Mouse (Mus musculus) hindbrain, postnatal 0 days (tissue): ENCODE results near the gene Clns1a. TPM values are rescaled to one million over a fixed set of nuclear protein-coding genes. Genes with fewer than 3 reads are reported as not detected.

Experiments used
- ATAC-seq: fragments of 200-750 bp; cut with Nextera tagmentation; 2 replicates; pipeline ENCODE4 v1.8.0; 2017; ENCODE audit warnings: mild to moderate bottlenecking, moderate TSS enrichment, moderate library complexity
- DNase-seq: peaks from one replicate; pipeline ENCODE4 v3.0.0-alpha.2; 2015; ENCODE audit warnings: low spot score
- H3K27ac ChIP-seq: fragments of 300-500 bp; sonication (generic); 2 replicates; pipeline ENCODE4 v1.5.1; 2014; ENCODE audit warnings: mild to moderate bottlenecking
- H3K27me3 ChIP-seq: fragments of 300-500 bp; sonication (generic); 2 replicates; pipeline ENCODE4 v1.6.1; 2014; ENCODE audit warnings: low read length, mixed read lengths; ENCODE audit not compliant: insufficient read depth
- H3K36me3 ChIP-seq: fragments of 300-500 bp; sonication (generic); 2 replicates; pipeline ENCODE4 v1.6.1; 2014; ENCODE audit warnings: low read length, mixed read lengths; ENCODE audit not compliant: insufficient read depth
- H3K4me1 ChIP-seq: fragments of 300-500 bp; sonication (generic); 2 replicates; pipeline ENCODE4 v1.6.1; 2014; ENCODE audit warnings: antibody characterized with exemption, low read length, mixed read lengths; ENCODE audit not compliant: insufficient read depth
- H3K4me2 ChIP-seq: fragments of 300-500 bp; sonication (generic); 2 replicates; pipeline ENCODE4 v1.6.1; 2014; ENCODE audit warnings: low read depth, mild to moderate bottlenecking, low read length, moderate library complexity, mixed read lengths
- H3K4me3 ChIP-seq: fragments of 300-500 bp; sonication (generic); 2 replicates; pipeline ENCODE4 v1.5.1; 2014; ENCODE audit warnings: low read length
- H3K9ac ChIP-seq: fragments of 300-500 bp; sonication (generic); replicated peaks from 2 replicates; pipeline ENCODE4 v1.6.1; 2014; ENCODE audit warnings: mild to moderate bottlenecking, low read length, moderate library complexity, mixed read lengths
- H3K9me3 ChIP-seq: fragments of 300-500 bp; sonication (generic); 2 replicates; pipeline ENCODE4 v1.6.1; 2016; ENCODE audit warnings: low read length, mixed read lengths
- CTCF ChIP-seq: IDR thresholded peaks from 2 replicates; pipeline ENCODE4 v1.5.1; 2016; ENCODE audit warnings: antibody characterized with exemption, control low read depth, low read depth
- WGBS: fragments of 180-500 bp; shearing (Covaris S2); extraction: QIAGEN DNeasy Blood & Tissue Kit; methylation state at CpG from one replicate; pipeline ENCODE4 v1.1.7; 2014; 5-methylcytosine and 5-hydroxymethylcytosine counted together
- polyA plus RNA-seq: library from polyadenylated mRNA; unstranded; fragments of >200 nt; fragmentation: Nextera tagmentation; extraction: Ambion mirVana; gene quantifications from 2 replicates; pipeline ENCODE4 v1.2.1, GENCODE M21; 2015
- total RNA-seq: library from RNA; depleted of rRNA; stranded (reverse); fragments of >200 nt; gene quantifications from 2 replicates; pipeline ENCODE4 v1.2.3, GENCODE M21; 2014; rRNA removed

Gene Clns1a
- total and polyA plus RNA-seq, 2 experiments from 2014 or later, result 102 to 172 TPM

DNA sequence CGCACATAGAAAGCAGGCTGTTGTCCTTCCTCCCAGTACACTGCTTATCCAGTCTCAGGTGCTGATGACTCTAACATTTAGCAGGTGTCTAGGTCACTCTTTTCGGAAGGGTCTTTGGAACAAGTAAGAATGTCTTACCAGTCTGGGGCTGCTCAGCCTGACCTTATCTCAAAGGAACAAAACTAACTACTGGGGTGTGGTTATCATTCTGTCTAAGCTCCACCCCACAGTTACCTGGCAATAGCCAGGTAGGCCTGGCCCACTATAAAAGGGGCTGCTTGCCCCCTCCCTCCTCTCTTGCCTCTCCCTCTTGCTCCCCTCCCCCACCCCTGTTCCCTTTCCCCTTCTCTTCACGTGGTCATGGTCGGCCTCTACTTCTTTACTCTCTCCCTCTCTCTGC lies 72.6 kb downstream of the Clns1a start:
- Histone ChIP-seq H3K4me1 (no peaks in the 10 kb centered on the region), H3K4me3 (no peak overlapping the region), H3K27ac (no peak overlapping the region), H3K9me3 (no peaks in the 10 kb centered on the region), H3K9ac (no peak overlapping the region), H3K36me3 (no peaks in the 10 kb centered on the region), H3K27me3 (no peaks in the 10 kb centered on the region), H3K4me2 (no peak overlapping the region)
- no peak for ATAC-seq
- WGBS, result 74% methylated on average over 4 of the region's 4 CpGs
- no peak for TF ChIP-seq CTCF
- DNase-seq, result no peak

Other genes starting within 250 kb of the Clns1a start
- gene Kctd14, start 245.3 kb upstream of the Clns1a start, total RNA-seq, result 0.68 and 1.5 TPM in 2 replicates
- 2.6 and 3.1 TPM in 2 replicates for gene Kctd14, start 245.3 kb upstream of the Clns1a start, polyA plus RNA-seq
- 28.3 and 39.5 TPM in 2 replicates for gene Ints4, start 215.7 kb upstream of the Clns1a start, total RNA-seq
- gene Ints4, start 215.7 kb upstream of the Clns1a start, polyA plus RNA-seq, result 29.3 and 30.2 TPM in 2 replicates
- gene Aamdc, start 117.1 kb upstream of the Clns1a start, total RNA-seq, result 9.4 and 17.4 TPM in 2 replicates
- 61.8 and 67.2 TPM in 2 replicates for gene Aamdc, start 117.1 kb upstream of the Clns1a start, polyA plus RNA-seq
- gene Rsf1, start 116.7 kb upstream of the Clns1a start, total RNA-seq, result 16.7 and 18.2 TPM in 2 replicates
- 26.3 and 27.6 TPM in 2 replicates for gene Rsf1, start 116.7 kb upstream of the Clns1a start, polyA plus RNA-seq
- 15.0 and 16.0 TPM in 2 replicates for gene Aqp11, start 41.7 kb downstream of the Clns1a start, total RNA-seq
- 29.4 and 29.5 TPM in 2 replicates for gene Aqp11, start 41.7 kb downstream of the Clns1a start, polyA plus RNA-seq
- gene Pak1, start 91.9 kb downstream of the Clns1a start, total RNA-seq, result 125 and 137 TPM in 2 replicates
- 111 and 114 TPM in 2 replicates for gene Pak1, start 91.9 kb downstream of the Clns1a start, polyA plus RNA-seq
- not detected in 2 replicates for gene Gdpd4, start 223.3 kb downstream of the Clns1a start, total RNA-seq
- not detected in 2 replicates for gene Gdpd4, start 223.3 kb downstream of the Clns1a start, polyA plus RNA-seq